8 mouse cellular contexts compared by ENCODE assay signal in the genomic region with DNA sequence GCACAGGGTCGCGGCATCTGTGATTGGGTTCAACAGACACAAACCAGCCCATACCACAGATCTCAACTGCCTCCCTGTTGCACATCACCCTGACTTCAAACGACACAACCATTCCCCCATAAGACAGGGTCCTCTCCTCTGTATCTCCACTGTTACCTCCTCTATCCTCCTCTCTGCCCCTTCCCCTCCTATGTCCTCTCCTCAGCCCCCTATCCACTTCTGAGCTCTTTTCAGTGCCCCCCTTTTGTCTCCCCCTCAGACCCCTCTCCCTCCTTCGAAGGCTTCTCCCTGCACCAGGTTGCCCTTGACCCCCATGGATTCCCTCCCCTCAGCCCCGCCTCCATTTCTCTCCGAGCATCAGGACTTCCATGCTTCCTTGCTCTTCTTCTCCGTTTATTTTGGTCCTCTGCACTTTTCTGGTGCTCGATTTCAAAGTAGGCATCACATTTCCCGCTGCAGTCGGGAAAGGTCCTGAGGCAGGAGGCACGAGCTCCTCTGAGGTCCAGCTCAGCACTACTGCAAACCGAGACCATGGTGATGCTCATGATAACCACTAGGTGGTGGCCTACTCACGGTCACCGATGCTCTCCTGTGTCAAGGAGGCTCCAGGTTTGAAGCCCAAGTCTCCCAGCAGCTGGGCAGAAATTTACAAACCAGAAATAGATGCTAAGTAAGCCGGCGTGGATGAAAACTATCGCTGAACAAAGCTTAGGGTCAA. TPM values are rescaled to one million over a fixed set of nuclear protein-coding genes. Genes with fewer than 3 reads are reported as not detected.
DNase-seq lines count a peak whose midpoint lies in the region; ATAC-seq and TF ChIP-seq lines count a peak whose summit lies in the region.

No protein-coding gene starts in this region.

- no peaks in the 10 kb centered on the region for H3K27me3 ChIP-seq in spleen, adult 2 months (ENCODE audit: control insufficient read depth, insufficient read depth, low read length)
- H3K27me3 ChIP-seq in forebrain, embryonic 14.5 days (replicated peaks; ENCODE audit: control insufficient read depth, insufficient read depth, low read length): no peaks in the 10 kb centered on the region
- peaks cover 16% of the 10 kb centered on the region; the same call in 1 of the 2 replicates for H3K27me3 ChIP-seq in hindbrain, embryonic 15.5 days

- peak; percentile 81; the same call in 1 of the 2 replicates for TF ChIP-seq CTCF in spleen, adult 2 months (IDR thresholded peaks at IDR 0.05; ENCODE audit: extremely low read depth, insufficient read depth, insufficient read length, insufficient replicate concordance)

- no peaks in the 10 kb centered on the region for H3K9me3 ChIP-seq in forebrain, embryonic 14.5 days (replicated peaks; ENCODE audit: control insufficient read depth, low read length)
- no peaks in the 10 kb centered on the region for H3K9me3 ChIP-seq in hindbrain, embryonic 15.5 days

- no peak overlapping the region for H3K4me3 ChIP-seq in spleen, adult 2 months (ENCODE audit: extremely low read depth, insufficient read depth, insufficient read length)
- no peak overlapping the region for H3K4me3 ChIP-seq in forebrain, embryonic 14.5 days (ENCODE audit: low read depth, low read length)
- H3K4me3 ChIP-seq in hindbrain, embryonic 15.5 days: no peak overlapping the region

- H3K4me2 ChIP-seq in forebrain, embryonic 14.5 days (ENCODE audit: low read length): peak overlapping the region; percentile 17; the same call in 1 of the 2 replicates
- peak overlapping the region; percentile 42 for H3K4me2 ChIP-seq in hindbrain, embryonic 15.5 days

- no peak overlapping the region for H3K27ac ChIP-seq in spleen, adult 2 months (ENCODE audit: insufficient read depth, low read length)
- no peak overlapping the region for H3K27ac ChIP-seq in forebrain, embryonic 14.5 days (ENCODE audit: low read depth, low read length)
- H3K27ac ChIP-seq in hindbrain, embryonic 15.5 days (replicated peaks): no peak overlapping the region

- H3K36me3 ChIP-seq in spleen, adult 2 months (ENCODE audit: control insufficient read depth, insufficient read depth, low read length): no peaks in the 10 kb centered on the region
- no peaks in the 10 kb centered on the region for H3K36me3 ChIP-seq in forebrain, embryonic 14.5 days (ENCODE audit: control insufficient read depth, insufficient read depth, low read length)
- no peaks in the 10 kb centered on the region for H3K36me3 ChIP-seq in hindbrain, embryonic 15.5 days

- no peak overlapping the region for H3K9ac ChIP-seq in forebrain, embryonic 14.5 days (ENCODE audit: low read length)
- no peak overlapping the region for H3K9ac ChIP-seq in hindbrain, embryonic 15.5 days

- peak; percentile 14 to 24 for DNase-seq in spleen, adult 2 months (ENCODE audit: low read depth in 1 of 2, low spot score in 2 of 2)
- no peak for DNase-seq in spleen, adult 12 weeks (ENCODE audit: low spot score)
- DNase-seq in cerebellum, adult 11-12 months: peak; percentile 60
- DNase-seq in forebrain, embryonic 14.5 days (ENCODE audit: low spot score): peak; percentile 91
- peak; percentile 60 for DNase-seq in left cerebral cortex, adult 11 months (ENCODE audit: low spot score)
- peak; percentile 36 to 64 for DNase-seq in lung, postnatal 4 days
- peak; percentile 79 to 80 for DNase-seq in right cerebral cortex, postnatal 10 days (ENCODE audit: low spot score in 2 of 2)

- no peak for TF ChIP-seq POLR2A in spleen, adult 2 months (IDR thresholded peaks at IDR 0.05; ENCODE audit: low read depth, low read length)

- H3K4me1 ChIP-seq in spleen, adult 2 months (ENCODE audit: control insufficient read depth, insufficient read depth, insufficient read length): no peaks in the 10 kb centered on the region
- H3K4me1 ChIP-seq in forebrain, embryonic 14.5 days (ENCODE audit: control insufficient read depth, insufficient read depth, low read length): no peaks in the 10 kb centered on the region
- 0 out of 2 replicates have a peak, but pooled peaks cover 3% of the 10 kb centered on the region for H3K4me1 ChIP-seq in hindbrain, embryonic 15.5 days (replicated peaks)

- 16% methylated on average over 17 of the region's 17 CpGs for WGBS in spleen, adult 2 months
- whole genome bisulfite sequencing in forebrain, embryonic 14.5 days: 18% methylated on average over 17 of the region's 17 CpGs
- WGBS in hindbrain, embryonic 15.5 days: 17% methylated on average over 17 of the region's 17 CpGs

- ATAC-seq in forebrain, embryonic 14.5 days: peak; percentile 92
- ATAC-seq in hindbrain, embryonic 15.5 days (ENCODE audit: low FRiP score, low read depth): peak; percentile 95

RNA-seq across cellular contexts. Expression of a gene that starts 7.9 kb away (rescaled TPM):
- polyA plus RNA-seq in spleen, adult 2 months (2012; rRNA removed): 0.18 and 0.72 TPM in 2 replicates
- not detected in 2 replicates for polyA plus RNA-seq in forebrain, embryonic 14.5 days (2014; fragmentation: Nextera tagmentation; extraction: Ambion mirVana)
- not detected in 2 replicates for polyA plus RNA-seq in hindbrain, embryonic 15.5 days (2015; fragmentation: Nextera tagmentation; extraction: Ambion mirVana)

RNA-seq across cellular contexts. Expression of a gene that starts 18.8 kb away (rescaled TPM):
- polyA plus RNA-seq in spleen, adult 2 months (2012; rRNA removed): not detected in 2 replicates
- polyA plus RNA-seq in forebrain, embryonic 14.5 days (2014; fragmentation: Nextera tagmentation; extraction: Ambion mirVana): 0.46 and 0.52 TPM in 2 replicates
- 0.54 and 0.60 TPM in 2 replicates for polyA plus RNA-seq in hindbrain, embryonic 15.5 days (2015; fragmentation: Nextera tagmentation; extraction: Ambion mirVana)

RNA-seq across cellular contexts. Expression of a gene that starts 40.0 kb away (rescaled TPM):
- 63.7 and 92.1 TPM in 2 replicates for polyA plus RNA-seq in spleen, adult 2 months (2012; rRNA removed)
- polyA plus RNA-seq in forebrain, embryonic 14.5 days (2014; fragmentation: Nextera tagmentation; extraction: Ambion mirVana): 35.3 and 43.7 TPM in 2 replicates
- 64.8 and 75.6 TPM in 2 replicates for polyA plus RNA-seq in hindbrain, embryonic 15.5 days (2015; fragmentation: Nextera tagmentation; extraction: Ambion mirVana)

RNA-seq across cellular contexts. Expression of a gene that starts 42.7 kb away (rescaled TPM):
- polyA plus RNA-seq in spleen, adult 2 months (2012; rRNA removed): 1.0 and 1.3 TPM in 2 replicates
- 5.9 and 6.5 TPM in 2 replicates for polyA plus RNA-seq in forebrain, embryonic 14.5 days (2014; fragmentation: Nextera tagmentation; extraction: Ambion mirVana)
- polyA plus RNA-seq in hindbrain, embryonic 15.5 days (2015; fragmentation: Nextera tagmentation; extraction: Ambion mirVana): 28.1 and 28.5 TPM in 2 replicates

RNA-seq across cellular contexts. Expression of a gene that starts 50.5 kb away (rescaled TPM):
- not detected in 2 replicates for polyA plus RNA-seq in spleen, adult 2 months (2012; rRNA removed)
- 0.14 and 0.17 TPM in 2 replicates for polyA plus RNA-seq in forebrain, embryonic 14.5 days (2014; fragmentation: Nextera tagmentation; extraction: Ambion mirVana)
- polyA plus RNA-seq in hindbrain, embryonic 15.5 days (2015; fragmentation: Nextera tagmentation; extraction: Ambion mirVana): 0.13 and 0.43 TPM in 2 replicates
